Mouse (Mus musculus) fibroblast of lung, adult 2 months (primary cell): Measurements from ENCODE around the gene Olfr126.

ENCODE experiments used
- DNase-seq: peaks from one replicate; pipeline ENCODE4 v3.0.0-alpha.2; 2011; ENCODE audit warnings: low read depth

Olfr126 gene

GRCm38 (mm10) chr17:37847183-37847582, at the start of gene Olfr126:
TSS of gene Olfr126 (plus strand) at chr17:37847483.
- DNase-seq: no peak

DNA sequence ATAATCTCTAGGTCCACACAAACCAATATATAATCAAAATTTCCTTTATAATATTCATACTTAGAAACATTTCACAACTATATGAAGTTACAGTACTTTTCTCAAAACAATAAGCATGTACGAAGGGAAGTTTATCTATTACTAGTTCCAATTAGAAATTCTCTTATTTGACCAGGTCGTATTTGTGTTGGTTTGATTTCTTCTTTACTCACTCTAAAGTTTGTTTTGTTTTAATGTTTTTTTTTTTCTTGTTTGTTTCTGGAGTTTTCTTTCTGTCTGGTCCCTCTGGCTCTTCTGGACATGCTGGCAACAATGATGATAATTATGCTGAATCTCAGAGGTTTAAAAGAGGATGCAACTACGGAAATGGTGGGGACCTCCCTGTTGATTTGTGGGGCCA, 47.7 kb upstream of the Olfr126 start, which contains the start of gene Olfr124:
TSS of gene Olfr124 (plus strand) at position 301 of the 400 bp plus-strand sequence.
- DNase-seq: no peak

DNA sequence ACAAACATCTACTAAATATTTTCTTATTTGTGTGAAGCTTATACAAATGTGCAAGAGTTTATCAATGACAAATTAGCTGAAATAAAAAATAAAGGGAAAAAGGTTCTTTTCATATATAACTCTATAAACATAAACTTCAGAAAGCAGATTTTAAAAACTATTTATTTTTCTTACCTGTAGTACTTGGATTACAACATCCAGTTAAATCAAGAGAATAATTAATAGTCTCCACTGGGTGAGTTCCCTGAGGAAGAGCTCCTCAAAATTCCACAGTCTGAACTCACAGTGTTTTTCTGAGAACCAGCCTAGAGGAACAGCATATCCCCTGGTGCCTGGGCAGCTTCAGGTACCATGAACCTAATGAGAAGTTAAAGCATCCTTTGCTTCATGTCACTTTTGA, 14.6 kb upstream of the Olfr126 start, which contains the start of gene Olfr125:
TSS of gene Olfr125 (plus strand) at position 301 of the 400 bp plus-strand sequence.
- no peak for DNase-seq

GRCm38 (mm10) chr17:37863901-37864300, 16.6 kb downstream of the Olfr126 start:
- no peak for DNase-seq

DNA sequence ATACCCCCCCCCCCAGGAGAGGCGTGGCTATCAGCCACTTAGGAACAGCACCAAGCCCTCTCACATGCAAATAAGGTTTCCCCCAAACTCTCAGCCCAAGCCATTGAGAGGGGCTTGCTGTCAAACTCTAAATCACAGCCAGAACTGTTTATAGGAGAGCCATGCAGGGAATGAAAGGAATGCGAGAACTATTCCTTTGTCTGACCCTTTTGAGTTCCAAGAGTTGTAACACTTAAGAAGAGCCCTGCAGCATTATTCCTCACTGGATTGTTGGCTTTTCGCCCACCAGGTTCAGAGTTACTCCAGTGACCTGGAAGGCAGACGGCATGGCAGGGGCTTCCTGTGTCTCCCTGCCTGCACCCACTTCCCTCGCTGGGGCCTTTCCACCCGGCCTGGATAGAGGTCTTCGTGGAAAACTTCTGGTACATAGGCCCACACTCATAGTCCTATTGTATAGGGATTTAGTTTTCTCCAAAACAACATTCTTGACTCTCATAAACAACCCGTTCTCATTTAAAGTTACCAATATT, 22.5 kb downstream of the Olfr126 start:
- DNase-seq: no peak

GRCm38 (mm10) chr17:37873830-37874229, 26.5 kb downstream of the Olfr126 start:
- no peak for DNase-seq

DNA sequence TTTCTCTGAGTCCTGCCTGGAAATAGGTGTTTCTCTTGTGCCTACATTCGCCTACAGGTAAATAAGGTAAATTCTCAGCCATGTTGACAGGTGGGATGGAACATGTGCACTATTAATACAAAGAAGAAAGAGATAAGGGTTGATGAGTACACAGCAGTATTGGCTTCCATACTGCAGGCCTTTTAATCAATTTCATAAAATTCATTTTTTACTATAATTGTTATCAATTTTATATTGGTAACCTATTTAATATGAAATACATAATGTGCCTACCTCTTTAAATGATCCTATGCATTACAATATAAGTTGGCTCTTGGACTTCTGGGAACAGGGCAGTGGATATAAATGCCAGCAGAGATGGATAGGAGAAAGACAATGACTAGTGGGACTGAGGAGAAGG, 52.9 kb downstream of the Olfr126 start, which contains the start of gene Olfr127:
TSS of gene Olfr127 (plus strand) at position 301 of the 400 bp plus-strand sequence.
- no peak for DNase-seq
